Mouse (Mus musculus) olfactory bulb, adult 2 months (tissue): ENCODE data around the gene Sap25. TPM values are rescaled to one million over a fixed set of nuclear protein-coding genes. Genes with fewer than 3 reads are reported as not detected.
A peak's percentile ranks its signal among the peaks of the same experiment; 100 is the strongest.
"Not testable (repeated sequence)": the region's sequence is repeated elsewhere in the genome, so short reads cannot be mapped to it uniquely, and the experiment has no call there.

Experiments
- H3K27ac ChIP-seq: fragments of 200-500 bp; 2 replicates; pipeline ENCODE4 v1.5.1; 2012; ENCODE audit warnings: low read depth, low read length; ENCODE audit not compliant: insufficient read depth
- H3K4me1 ChIP-seq: fragments of 200-500 bp; 2 replicates; pipeline ENCODE4 v1.6.1; 2012; ENCODE audit warnings: low read length; ENCODE audit not compliant: control insufficient read depth, insufficient read depth
- H3K4me3 ChIP-seq: fragments of 200-500 bp; 2 replicates; pipeline ENCODE4 v1.5.1; 2012; ENCODE audit warnings: mild to moderate bottlenecking, low read depth, low read length, moderate library complexity; ENCODE audit not compliant: insufficient read depth
- CTCF ChIP-seq: fragments of 200-500 bp; IDR thresholded peaks from 2 replicates; pipeline ENCODE4 v1.5.1; 2012; ENCODE audit warnings: low read depth, mild to moderate bottlenecking, low read length, moderate library complexity; ENCODE audit not compliant: insufficient read depth
- POLR2A ChIP-seq: fragments of 200-500 bp; IDR thresholded peaks from 2 replicates; pipeline ENCODE4 v1.6.1; 2012; ENCODE audit warnings: mild to moderate bottlenecking, low read depth, low read length, moderate library complexity; ENCODE audit not compliant: insufficient read depth
- WGBS: fragments of 180-500 bp; shearing (Covaris S2); methylation state at CpG from one replicate; pipeline ENCODE4 v1.1.7; 2018; 5-methylcytosine and 5-hydroxymethylcytosine counted together
- polyA plus RNA-seq: library from polyadenylated mRNA; stranded (reverse); fragments of >200 nt; gene quantifications from 2 replicates; pipeline ENCODE4 v1.2.4, GENCODE M21; 2012; ENCODE audit warnings: low replicate concordance; ENCODE audit not compliant: missing spikeins, insufficient read depth, insufficient read length

Gene Sap25
- polyA plus RNA-seq, 1 experiment = not detected

DNA sequence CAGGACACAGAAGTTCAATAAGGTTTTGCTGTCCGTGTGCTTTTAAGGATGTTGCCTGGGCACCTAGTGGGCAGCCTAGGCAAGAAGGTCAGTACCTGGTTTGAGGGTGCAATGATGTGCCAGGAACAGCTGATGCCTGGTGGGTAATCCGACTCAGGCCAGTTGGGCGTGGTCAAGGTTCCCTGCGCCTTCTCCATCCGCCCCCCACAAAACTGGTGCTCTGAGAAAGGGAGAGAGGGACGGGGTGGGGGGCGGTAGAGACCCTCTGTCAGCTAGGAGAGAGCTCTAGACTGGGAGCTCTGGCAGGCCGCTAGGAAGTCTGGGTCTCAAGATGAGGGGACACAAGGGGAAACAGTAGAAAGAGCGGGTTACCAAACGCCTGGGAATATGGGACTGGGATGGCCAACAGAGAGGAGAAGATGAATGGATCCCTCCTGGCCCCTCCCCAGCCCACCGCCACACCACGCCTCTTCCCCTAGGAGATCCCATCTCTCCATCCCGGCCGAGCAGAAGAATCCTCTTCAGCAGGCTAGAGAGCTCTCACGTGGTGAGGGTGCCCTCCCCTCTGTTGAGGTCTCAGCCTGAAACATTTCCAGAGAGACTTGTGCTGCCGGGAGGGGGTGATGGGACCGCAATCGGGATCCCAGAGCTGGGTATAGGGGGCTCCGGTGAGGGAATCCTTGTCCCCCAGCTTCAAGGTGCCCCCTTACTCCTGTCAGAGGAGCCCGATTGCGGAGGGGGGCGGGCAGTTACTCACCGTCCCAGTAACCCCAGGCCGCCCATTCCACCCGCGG lies 33.1 kb upstream of the Sap25 start:
- H3K4me3 ChIP-seq = no peak overlapping the region
- TF ChIP-seq CTCF (no peak), POLR2A (no peak)
- 29% methylated on average over 26 of the region's 26 CpGs for WGBS

DNA sequence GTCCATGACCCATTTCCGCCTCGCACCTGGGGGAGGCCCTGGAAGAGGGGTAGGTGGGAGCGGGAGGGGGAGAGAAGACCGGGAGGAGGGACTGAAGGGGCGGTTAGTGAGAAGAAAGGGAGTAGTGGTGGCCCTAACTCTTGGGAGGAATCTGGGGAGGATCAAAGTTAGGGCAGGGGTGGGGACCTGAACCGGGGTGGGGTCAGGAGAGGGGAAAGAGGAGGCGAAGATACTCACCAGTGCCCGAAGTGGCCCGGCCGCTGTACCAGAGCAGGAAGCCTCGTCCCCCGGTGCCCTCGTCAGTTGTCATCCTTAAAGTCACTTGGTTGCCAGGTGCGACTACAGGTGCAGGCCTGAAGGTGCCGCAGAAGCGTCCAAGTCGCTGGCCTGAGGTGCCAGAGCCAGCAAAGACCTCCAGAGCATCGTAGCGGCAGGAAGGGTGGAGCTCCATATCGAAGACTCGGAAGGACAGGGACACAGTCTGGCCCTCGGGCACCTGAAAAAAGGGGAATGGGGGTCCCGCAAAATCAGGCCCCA lies 32.4 kb upstream of the Sap25 start:
- WGBS = 41% methylated on average over 23 of the region's 23 CpGs
- TF ChIP-seq POLR2A = no peak
- no peak for TF ChIP-seq CTCF
- Histone ChIP-seq H3K4me3 (no peak overlapping the region), H3K27ac (no peak overlapping the region), H3K4me1 (peaks cover 8% of the 10 kb centered on the region; the same call in 1 of the 2 replicates)

More for the DNA sequence above, 33.1 kb upstream of the Sap25 start:
- H3K27ac ChIP-seq = no peak overlapping the region
- H3K4me1 ChIP-seq = peaks cover 8% of the 10 kb centered on the region; the same call in 1 of the 2 replicates

DNA sequence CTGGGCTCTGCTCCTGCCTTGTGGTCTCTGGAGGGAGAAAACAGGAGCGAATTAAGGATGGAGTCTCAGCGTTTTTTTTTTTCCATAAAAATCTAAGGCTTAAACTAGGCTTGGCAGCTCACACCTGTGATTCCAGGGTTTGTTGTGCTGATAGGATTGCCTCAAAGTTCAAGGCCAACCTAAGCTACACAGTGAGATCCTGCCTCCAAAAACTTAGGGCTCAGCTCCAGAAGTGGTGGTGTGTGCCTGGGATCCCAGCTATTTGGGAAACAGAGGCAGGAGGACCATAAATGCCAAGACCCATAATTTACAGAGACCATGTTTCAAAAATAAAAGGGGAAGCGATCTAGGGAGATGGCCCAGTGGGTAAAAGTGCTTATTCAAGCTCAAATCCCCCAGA lies 31.8 kb upstream of the Sap25 start:
- Histone ChIP-seq H3K4me3 (no peak overlapping the region), H3K27ac (no peak overlapping the region), H3K4me1 (peaks cover 8% of the 10 kb centered on the region; the same call in 1 of the 2 replicates)
- WGBS = 70% methylated on average over 3 of the region's 3 CpGs
- TF ChIP-seq CTCF (no peak), POLR2A (no peak)

DNA sequence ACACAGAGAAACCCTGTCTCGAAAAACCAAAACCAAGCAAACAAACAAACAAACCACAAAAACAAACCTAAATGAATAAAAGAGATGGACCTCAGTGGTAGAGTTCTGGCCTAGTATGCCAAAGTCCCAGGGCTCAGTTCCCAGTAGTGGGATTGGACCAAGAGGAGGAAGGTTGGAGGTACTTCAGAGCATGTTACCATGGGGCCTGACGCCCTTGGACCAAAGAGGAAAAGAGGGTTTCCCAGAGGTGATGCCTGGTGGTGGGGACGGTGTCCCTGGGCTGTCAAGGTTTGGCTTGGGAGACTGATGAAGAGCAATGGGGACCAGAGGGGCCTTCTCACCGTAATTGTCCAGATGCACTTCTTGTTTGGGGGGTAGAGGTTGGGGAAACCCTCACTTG lies 31.1 kb upstream of the Sap25 start:
- TF ChIP-seq POLR2A (no peak), CTCF (no peak)
- Histone ChIP-seq H3K27ac (no peak overlapping the region), H3K4me1 (peaks cover 8% of the 10 kb centered on the region; the same call in 1 of the 2 replicates), H3K4me3 (no peak overlapping the region)
- 83% methylated on average over 4 of the region's 4 CpGs for WGBS

DNA sequence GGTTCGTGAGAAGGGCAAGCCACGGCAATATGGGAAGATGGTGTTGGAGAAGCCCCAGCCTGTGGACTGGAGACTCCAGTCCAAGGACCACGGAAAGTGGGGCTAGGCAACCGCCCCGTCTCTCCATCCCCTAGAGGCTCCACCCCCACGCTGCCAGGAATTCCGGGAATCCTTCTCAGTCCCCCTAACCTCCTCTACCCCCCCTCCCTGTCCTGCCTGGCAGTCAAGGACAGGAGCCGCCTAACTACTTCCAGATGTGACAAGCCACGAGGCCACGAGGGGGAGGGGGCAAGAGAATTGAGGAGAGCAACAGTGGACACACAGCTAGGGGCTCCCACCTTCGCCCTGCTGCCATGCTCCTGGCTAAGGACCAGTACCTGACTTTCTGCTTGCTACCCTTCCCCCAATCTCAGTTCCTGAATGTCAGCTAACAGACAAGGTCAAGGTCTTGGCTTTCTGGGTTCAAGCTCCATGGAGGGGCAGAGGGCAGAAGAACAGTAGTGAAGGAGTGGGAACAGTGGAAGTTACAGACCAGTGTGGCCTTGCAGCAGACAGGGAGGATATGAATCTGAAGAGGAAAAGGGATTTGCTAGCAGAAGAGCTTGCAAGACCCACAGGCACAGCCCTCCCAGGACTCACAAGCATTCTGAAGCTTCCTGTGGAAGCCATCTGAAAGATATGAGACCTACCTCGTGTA lies 30.4 kb upstream of the Sap25 start:
- 45% methylated on average over 12 of the region's 12 CpGs for WGBS
- TF ChIP-seq CTCF (no peak), POLR2A (no peak)
- H3K4me3 ChIP-seq = no peak overlapping the region
- H3K27ac ChIP-seq = 0 out of 2 replicates have a peak overlapping the region, but pooled peaks have one; percentile 4
- H3K4me1 ChIP-seq = peaks cover 8% of the 10 kb centered on the region; the same call in 1 of the 2 replicates

DNA sequence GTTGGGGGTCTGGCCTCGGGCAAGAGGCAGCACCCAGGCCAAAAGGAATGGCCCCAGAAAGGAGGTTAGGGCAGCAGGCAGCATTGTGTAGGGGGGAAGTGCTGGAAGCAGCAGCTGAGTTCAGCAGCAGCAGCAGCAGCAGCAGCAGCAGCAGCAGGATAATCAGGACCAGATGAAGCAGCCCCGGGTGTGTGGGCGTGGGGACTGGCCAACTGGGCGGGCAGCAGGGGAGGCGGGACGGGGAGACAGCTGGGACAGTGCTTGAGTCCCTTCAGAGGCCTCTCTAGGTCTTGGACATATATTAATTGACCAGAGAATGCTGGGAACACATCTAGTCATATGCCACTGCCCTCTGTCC lies 29.9 kb upstream of the Sap25 start:
- TF ChIP-seq CTCF = no peak
- TF ChIP-seq POLR2A = no peak
- 36% methylated on average over 6 of the region's 6 CpGs for WGBS
- H3K4me1 ChIP-seq = peaks cover 8% of the 10 kb centered on the region; the same call in 1 of the 2 replicates
- 0 out of 2 replicates have a peak overlapping the region, but pooled peaks have one; percentile 4 for H3K27ac ChIP-seq
- H3K4me3 ChIP-seq = no peak overlapping the region

DNA sequence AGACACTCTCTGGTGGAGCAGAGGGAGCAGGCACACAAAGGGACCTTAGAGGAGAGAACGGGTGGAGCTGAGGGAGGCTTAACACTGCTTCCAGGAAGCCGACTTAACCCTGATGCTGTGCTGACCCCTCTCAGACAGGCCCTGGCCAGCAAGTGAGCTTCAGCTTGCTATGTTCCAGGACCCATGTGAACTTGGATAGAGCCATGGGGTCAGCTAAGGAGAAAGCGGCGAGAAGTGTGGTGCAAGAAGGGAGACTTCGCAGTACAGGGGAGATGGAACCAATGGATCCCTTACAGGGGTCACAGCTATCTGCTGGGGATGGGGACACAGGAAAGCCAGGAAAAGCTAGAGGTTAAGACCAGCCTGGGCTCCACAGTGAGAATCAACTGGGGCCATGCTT lies 28.1 kb upstream of the Sap25 start:
- Histone ChIP-seq H3K4me3 (no peak overlapping the region), H3K4me1 (peaks cover 5% of the 10 kb centered on the region; the same call in 1 of the 2 replicates), H3K27ac (no peak overlapping the region)
- no peak for TF ChIP-seq CTCF
- TF ChIP-seq POLR2A = no peak
- 69% methylated on average over 5 of the region's 5 CpGs for WGBS

DNA sequence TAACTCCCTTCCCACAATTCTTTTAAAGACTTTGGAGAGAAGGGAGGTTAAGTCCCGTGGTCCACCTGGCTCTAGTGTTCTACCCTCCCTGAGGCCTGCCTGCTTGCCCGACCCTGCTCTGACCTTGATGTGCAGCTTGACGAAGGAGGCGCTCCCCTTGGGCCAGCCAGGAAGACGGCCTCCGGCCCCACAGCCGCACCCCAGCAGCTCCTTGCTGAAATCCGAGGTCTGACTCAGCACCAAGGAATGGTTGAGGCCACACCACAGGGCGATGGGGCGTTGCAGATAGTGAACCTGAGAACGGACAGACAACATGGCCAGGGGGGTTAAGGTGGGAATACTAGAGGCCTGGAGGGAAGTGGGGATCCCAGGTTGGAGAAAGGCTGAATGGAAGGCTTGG lies 27.6 kb upstream of the Sap25 start, which contains the start of gene Pcolce:
Gene Pcolce, minus strand, starts transcription at position 235 of the 400 bp plus-strand sequence.
- Histone ChIP-seq H3K4me1 (no peaks in the 10 kb centered on the region; the same call in 1 of the 2 replicates), H3K4me3 (no peak within 1 kb of the TSS), H3K27ac (no peak within 1 kb of the TSS)
- WGBS = 83% methylated on average over 11 of the region's 11 CpGs
- TF ChIP-seq CTCF (no peak), POLR2A (no peak)

DNA sequence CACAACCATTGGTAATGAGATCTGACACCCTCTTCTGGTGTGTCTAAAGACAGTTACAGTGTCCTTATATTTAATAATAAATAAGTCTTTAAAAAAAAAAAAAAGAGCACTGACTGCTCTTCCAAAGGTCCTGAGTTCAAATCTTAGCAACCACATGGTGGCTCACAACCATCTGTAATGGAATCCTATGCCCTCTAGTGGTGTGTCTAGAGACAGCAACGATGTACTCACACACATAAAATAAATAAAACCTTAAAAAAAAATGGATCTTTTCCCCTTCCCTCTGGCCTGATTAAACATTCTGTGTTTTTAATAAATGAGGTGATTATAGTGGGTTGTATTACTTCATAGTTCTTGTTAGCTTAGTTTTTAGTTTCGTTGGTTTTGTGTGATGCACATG lies 26.2 kb upstream of the Sap25 start:
- WGBS = 98% methylated on average over 2 of the region's 2 CpGs
- not testable (repeated sequence) for H3K4me1 ChIP-seq, H3K27ac ChIP-seq, H3K4me3 ChIP-seq
